Mouse (Mus musculus) ES-Bruce4 (cell line): ENCODE measurements at regions not wholly inside any gene's neighbourhood (a gene's known extent, or its start where the extent isn't known, plus 50 kb on each side); places are given as distances from the start of the nearest gene placed in this dataset.

Experiments used
- CTCF ChIP-seq: IDR thresholded peaks from one replicate; pipeline ENCODE4 v1.8.1; 2011; ENCODE audit warnings: low read depth, low read length
- POLR2A ChIP-seq: IDR thresholded peaks from one replicate; pipeline ENCODE4 v1.8.1; 2011; ENCODE audit warnings: low read length; ENCODE audit not compliant: insufficient read depth

DNA sequence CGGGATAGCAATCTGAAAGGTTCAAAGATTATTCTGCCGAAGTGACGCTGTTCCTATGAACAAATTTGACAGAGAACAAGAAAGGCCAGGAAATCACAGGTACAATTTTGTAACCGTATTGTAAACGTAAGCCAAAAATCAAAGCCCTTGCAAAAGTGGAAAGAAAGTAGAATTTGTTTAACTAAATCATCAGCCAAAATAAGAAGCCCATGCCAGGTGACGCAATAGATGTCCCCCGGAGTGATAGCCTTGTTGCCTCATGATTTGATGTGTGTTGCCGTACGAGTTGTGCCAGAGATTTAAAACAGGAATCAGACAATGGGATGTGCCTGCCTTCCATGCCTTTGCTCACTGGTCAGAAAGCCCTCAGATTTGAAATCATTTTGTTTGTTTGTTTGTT lies 144.3 kb upstream of the Cdkn3 start:
- TF ChIP-seq CTCF: no peak
- TF ChIP-seq POLR2A: no peak
